Mouse (Mus musculus): Measurements from ENCODE around the gene Col4a2. TPM values are rescaled to one million over a fixed set of nuclear protein-coding genes. Genes with fewer than 3 reads are reported as not detected.
A peak's percentile ranks its signal among the peaks of the same experiment; 100 is the strongest.
"Not testable (repeated sequence)": the region's sequence is repeated elsewhere in the genome, so short reads cannot be mapped to it uniquely, and the experiment has no call there.

The Col4a2 gene
- total RNA-seq, 2 experiments from 2014 or later = 558 to 588 TPM

DNA sequence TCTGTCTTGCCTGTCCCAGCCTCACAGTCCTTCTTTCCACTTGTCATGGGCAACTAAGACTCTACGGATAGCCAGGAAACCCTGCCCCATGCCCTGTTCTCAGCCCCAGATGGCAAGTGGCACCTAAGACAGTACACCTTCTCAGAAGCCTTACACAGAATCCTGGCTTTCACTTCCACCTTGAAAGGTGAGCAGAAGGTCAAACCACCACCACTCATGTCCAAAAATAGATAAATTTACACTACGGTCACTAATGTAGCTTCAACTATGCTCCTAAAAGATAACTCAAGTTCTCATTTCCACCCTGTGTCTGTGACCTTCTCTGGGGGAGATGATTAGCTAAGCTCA, 150.9 kb downstream of the Col4a2 start:
- no peak for DNase-seq

DNA sequence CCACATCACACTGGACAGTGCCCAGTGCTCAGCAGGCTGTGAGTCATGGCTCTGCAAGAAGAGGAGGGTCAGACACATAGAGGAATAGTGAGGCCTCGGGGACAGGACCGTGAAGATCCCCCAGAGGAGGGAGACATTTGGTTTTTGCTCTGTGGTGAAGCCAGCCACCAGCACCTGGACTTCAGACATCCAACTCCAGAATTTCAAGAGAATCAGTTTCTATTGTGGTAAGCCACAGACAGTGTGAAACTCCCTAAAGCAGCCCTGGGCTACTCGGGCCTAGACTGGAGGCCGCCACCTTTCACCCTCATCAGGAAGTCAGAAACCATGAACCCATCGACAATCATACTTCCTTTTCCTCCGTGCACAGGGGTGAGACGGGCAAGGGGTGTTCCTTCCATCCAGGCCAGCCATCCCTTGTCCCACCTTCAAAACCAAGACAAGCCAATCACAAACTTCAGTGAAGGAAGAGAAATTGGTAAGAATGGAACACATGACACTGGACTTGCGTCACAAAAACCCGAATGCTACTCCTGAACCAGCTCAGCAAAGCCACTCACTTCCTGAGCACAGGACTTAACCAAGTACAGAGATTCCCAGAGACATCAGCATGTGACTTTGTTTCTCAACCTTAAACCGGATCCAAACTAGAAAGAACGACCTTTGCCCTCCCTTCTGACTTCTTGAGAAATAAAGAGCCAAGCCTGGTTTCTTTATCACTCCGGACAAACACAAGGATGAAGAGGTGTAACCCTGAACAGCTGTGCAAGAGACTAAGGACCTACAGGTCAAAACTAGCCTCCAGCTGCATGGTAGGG, 151.5 kb downstream of the Col4a2 start:
- DNase-seq = no peak

DNA sequence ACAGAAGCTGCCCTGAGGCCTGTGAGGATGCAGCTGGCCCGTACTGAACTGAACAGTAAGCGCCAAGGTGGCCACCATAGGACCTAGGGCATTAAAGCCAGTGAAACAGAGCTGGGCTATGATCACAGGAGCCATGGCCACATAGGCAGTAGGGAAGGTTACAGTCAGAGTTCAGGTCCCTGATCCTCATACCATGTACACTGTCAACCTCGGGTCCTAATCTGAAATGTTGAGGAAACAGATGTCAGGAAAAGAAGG, 152.0 kb downstream of the Col4a2 start:
- DNase-seq = no peak

DNA sequence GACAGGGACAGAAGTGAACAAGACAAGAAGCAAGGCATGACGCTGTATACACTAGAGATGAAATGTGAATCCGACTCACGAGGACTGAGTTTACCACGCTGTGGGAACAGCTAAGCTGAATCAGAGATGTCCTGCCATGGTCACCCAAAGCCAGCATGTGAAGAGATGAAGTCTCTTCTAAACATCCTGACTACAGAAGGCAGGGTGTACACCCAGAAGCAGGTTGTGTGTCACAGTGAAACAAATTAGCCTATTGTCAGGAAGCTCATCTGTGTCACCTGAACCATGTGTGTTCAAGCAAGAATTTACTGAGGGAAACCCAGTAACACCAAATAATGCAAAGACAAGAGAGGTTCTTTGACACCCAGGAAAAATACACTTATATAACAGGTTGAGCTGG, 153.0 kb downstream of the Col4a2 start:
- DNase-seq = no peak

DNA sequence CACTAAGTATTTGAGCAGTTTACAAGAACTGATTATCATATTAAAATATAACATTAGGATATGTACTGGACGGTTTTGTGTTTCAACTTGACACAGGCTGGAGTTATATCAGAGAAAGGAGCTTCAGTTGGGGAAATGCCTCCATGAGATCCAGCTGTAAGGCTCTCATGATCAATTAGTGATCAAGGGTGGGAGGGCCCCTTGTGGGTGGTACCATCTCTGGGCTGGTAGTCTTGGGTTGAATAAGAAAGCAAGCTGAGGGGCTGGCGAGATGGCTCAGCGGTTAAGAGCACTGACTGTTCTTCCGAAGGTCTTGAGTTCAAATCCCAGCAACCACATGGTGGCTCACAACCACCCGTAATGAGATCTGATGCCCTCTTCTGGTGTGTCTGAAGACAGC, 153.9 kb downstream of the Col4a2 start:
- not testable (repeated sequence) for DNase-seq

DNA sequence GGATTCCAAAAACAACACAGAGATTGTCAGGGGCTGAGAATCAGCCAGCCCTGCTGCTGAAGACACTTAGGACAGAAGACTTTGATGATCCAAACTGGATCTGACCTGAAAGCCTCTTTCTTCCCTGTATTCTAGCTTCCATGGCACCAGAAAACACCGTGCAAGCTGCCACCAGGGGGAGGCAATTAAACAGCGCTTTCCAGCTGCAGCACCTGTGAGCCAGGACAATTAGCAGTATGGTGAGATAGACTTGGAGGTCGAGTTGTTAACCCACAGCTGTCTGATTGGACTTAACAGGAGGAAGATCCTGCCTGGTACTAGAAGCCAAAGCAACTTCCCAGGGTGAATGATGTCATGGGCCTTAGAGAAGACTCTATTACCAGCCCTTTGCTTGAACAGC, 156.5 kb downstream of the Col4a2 start:
- peak; percentile 76 for DNase-seq

DNA sequence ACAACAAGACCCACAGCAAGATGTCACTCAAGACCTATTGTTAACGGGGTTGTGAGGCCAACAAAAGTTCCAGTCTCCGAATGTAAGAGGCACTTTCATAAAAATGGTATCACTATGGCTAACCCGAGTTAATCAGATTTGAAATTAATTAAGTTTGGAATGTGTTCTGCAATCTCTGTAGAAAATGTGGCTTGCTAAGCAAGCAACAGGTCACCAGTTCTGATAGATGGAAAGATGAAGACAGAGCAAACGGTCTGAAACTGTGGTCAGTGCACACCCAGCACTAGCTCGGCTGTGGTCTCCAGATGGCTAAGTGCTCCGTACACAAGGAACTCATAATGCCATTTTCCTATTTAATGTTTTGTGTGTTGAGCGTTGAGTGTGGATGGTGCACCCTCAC, 158.1 kb downstream of the Col4a2 start:
- DNase-seq = no peak

DNA sequence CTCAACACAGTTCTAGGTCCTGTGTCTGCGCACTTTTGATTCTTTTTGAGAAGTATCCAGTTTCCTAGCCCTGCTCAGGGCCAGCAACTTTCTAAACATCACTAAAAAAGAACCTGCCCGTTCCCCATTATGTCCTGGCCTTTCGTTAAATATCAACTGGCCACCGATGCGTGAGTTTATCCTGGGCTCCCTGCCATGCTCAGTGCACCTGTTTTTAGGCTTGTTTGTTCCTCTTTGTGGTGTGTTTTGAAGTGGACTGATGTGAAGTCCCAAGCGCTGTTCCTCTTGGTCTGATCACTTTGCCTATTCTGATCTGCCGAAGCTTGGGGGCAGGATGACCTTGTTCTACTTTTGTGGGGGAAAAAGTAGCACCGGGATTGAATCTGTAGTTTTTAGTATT, 158.7 kb downstream of the Col4a2 start:
- no peak for DNase-seq

DNA sequence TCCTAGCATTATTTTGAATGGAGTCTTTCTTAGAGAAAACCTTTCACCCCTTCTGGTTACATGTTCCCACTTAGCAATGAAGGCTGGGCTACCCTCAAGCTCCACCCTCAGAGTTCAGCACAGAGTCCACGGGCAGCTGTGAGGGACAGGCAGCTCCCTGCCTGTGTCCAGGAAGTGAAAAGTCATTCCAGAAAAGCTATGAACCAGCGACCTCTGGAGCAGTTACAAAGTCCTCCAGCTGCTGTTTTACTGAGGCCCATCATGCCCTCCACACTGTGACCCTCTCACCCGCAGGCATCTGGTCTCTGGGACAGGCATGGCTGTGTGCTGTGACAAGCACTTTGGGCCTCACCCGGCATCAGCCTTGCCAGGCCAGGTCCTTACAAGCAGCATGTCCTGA, 160.5 kb downstream of the Col4a2 start:
- peak; percentile 52 for DNase-seq

DNA sequence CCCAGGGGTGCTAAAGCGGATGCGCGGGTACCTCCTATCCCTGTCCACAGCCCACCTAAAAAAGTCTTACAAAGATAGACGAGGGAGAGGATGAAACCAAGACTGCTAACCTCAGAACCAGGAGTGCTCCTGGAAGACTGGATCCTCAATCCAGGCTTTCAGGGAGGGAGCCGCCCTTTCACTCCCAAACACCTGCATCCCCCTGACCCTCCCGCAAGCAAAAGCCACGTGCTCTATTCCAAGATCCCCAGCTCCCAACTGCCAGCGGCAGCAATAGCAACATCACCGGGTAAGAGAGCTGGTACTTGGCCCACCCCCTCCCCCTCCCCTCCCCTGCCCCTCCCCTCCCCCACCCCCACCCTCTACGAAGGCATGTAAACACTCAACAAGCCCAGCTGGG, 162.8 kb downstream of the Col4a2 start:
- DNase-seq = no peak

DNA sequence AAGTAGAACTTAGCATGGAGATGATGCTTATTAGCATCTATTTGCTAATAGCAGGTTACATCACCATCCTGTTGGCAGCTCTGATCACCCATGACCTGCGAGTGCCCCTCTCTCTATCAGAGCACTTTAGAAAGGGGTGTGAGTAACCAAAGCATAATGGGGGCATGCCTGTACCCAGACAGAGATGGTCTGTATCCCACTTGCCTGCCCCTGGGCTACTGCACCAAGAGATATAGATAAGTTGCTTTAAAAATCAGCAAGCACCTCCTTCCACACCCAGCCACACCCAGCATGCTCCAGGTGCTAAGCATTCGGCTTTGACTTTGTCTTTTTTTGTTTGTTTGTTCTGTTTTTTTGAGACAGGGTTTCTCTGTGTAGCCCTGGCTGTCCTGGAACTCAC, 163.3 kb downstream of the Col4a2 start:
- DNase-seq = no peak

DNA sequence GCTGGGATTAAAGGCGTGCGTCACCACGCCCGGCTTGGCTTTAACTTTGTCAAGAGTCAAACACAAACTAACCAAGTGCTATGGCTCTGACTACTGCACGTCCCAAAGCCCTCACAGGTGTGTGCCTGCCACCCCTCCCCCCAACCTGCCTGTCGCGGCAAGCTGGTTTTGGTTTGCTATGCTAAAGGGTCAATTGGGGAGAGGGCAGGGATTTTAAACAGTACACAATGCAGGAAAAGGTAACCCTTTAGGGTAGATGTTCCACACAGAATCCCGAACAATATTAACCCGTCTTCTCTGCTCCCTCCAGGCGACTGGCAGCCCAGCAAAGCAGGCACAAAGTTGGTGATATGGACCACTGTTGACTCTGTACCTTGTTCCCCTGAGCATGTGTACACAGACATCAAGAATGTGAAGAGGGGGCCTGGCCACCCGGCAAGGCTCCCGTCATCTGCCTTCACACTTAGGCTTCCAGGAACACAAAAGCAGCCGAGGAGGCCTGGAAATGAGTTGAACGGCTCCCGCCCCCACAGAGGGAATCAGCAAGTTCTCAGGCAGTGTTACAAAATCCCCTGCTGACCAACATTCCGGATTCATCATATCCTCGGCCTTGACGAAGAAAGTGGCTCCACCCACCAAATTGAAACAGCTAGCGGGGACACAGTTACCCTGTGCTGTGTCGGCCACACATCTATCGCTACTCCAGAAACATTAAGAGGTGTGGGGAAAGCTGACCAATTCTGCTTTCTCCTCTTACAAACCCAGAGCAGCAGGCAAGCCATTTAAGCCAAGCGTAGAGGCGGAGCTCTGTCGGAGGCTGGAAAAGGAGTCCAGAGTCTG, 164.0 kb downstream of the Col4a2 start:
- peak; percentile 69 for DNase-seq

DNA sequence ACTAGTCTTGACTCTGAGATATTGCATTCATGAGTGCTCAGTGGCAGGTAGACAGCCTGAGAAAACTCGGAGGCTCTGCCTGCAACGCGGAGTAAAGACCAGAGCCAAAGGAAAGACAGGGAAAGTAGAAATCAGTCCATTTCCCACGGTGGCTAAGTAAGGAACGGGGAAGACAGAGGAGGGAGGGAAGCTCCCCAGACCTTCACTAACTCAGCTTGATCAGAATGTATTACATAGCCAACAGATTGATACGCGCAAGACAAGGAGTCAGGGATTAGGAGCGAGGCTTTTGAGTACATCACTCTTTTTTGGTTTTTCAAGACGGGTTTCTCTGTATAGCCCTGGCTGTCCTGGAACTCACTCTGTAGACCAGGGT, 164.6 kb downstream of the Col4a2 start:
- no peak for DNase-seq

DNA sequence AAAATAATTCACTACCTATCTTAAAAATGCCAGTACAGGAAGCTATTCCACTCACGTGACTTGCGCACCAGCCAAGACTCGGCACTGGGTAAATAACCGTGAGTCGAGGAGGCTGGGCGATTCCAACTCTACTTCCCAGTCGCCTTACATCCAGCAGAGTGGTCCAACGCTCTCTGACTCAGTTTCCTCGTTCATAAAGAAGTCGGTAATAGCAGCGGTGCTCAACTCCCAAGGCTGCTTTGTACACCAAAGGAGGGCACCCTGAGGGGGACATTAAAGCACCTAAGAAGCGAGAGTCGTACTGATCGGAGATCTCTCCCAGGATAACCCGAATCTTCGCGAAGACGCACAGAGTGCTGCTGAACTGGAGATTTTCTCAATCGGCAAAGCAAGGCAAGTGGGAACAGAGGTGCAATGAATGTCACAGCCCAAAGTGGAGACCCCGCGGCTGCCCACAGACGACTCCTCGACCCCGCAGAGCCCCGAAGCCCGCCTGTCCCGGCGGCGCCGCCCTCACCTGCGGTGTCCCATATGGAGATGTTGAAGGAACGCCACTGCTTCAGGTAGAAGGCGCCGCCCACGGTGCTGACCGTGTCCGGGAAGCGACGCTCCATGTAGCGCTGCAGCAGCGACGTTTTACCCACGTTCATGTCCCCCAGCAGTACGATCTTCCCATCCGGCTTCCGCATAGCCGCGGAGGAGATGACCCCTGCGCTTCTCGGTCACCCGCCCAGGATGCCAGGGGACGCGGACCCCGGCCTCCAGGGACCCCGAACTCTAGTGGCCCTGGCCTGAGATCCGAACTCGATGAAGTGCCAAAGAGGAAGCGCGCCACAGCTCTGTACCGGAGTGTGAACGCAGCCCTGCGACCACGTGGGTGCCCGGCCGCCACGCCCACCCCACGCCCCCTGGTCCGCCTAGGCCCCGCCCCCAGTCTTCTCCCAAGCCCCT, 165.5 kb downstream of the Col4a2 start, which contains the start of gene Rab20:
Rab20 (minus strand) TSS at position 900 of the 951 bp plus-strand sequence.
- DNase-seq = peak; percentile 83

DNA sequence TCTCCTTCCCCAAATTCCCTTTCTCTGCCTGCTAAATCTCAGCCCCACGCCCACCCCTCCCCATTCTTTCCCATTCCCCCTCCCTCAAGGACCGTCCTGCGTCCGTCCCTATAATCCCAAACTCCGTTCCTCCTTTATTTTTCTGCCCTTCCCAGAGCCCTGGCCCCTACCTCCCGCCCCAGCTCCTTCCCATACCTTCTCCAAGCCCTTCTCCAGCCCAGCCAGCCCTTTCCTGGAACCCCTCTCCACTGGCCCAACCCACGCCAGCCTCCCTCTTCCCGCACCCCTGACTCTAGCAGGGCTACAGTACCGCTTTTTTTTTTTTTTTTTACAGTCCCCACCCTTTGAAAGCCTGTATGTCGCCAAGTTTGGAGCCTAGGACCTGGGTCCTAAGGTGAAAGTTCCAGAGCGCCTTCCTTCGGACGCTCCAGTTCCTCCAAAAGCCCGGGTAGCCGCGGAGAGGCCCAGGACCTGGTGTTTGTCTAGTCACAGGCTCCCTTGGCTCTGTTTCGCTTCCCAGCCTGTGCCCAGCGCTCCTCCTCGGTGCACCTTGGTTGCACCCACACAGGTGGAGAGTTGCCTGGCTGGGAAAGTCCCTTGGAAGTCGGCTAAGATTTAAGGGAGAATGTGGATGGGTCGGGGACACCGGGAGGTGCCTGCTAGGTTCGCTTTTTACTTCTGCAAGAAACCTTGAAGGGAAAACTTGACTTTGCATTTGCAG, 166.4 kb downstream of the Col4a2 start:
- DNase-seq = no peak

DNA sequence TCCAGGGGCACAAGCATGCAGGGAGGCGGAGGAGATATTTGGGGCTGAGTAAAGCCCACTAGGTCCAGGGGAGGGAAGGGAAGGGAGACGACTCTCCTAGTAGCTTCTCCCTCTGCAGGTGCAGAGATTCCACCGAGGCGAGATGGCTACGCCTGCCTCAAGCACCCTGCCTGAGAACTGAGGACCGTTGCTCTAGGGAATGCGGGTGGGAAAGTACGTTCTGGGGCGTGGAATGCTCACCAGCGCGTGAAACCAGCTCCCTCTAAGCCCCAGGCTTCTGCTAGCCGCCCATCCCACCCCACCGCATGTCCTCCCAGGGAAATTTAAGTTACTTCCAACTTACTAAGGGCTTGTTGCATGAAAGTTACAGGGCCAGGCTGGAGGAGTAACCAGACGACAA, 167.0 kb downstream of the Col4a2 start:
- no peak for DNase-seq

DNA sequence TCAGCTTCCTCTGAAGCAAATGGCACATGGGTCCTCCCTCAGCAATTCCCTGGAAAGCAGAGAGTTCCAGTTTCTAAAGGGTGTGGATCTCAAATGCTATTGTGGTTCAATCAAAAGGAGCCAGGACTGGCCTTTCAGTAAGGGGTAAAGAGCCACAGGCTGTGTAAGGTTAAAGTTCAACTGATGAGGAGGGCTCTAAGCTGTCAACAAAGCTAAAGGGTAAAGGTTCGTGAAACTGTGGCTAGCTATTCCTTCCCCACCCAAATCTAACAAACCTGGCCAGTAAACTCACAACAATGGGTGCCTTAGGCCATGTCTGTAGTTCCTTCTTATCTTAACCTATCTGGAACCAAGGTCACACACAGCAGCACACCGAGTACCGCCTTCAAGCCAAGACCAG, 169.3 kb downstream of the Col4a2 start:
- DNase-seq = no peak

DNA sequence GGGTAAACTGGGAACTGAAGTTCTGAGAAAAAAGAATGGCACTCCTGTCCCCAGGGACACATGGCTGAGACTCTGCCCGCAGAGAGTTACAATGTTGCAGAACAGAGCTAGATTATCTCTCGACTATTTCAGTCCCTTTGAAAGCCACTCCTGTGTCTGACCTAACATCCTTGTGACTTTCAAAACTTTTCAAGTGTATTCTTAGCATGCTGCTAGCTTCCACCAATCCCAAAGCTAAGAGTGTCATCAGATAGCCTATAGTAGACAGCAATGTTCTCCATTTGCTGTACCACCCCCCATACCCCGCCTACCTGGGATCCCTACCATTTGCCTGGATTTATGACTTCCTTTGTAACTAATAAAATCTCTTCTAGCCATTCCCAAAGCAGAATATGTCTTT, 169.9 kb downstream of the Col4a2 start:
- no peak for DNase-seq

DNA sequence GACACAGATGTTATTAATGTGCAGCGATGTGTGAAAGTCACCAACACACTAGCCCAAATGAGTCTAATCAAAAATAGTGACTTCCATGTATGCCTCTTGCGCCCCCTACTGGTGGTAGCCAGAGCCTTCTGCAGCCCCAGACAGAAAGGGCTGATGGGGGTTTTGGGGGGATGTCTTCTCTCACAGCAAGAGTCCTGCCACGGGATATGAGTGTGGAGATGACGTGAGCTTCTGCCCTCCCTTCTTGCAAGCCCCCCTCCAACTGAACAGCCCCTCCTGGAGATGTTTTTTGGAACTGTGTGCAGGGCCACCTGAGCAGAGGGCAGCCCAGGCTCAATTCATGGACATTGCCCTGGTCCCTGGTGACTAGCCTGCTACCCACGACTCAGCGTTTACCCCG, 173.5 kb downstream of the Col4a2 start:
- DNase-seq = peak; percentile 87

DNA sequence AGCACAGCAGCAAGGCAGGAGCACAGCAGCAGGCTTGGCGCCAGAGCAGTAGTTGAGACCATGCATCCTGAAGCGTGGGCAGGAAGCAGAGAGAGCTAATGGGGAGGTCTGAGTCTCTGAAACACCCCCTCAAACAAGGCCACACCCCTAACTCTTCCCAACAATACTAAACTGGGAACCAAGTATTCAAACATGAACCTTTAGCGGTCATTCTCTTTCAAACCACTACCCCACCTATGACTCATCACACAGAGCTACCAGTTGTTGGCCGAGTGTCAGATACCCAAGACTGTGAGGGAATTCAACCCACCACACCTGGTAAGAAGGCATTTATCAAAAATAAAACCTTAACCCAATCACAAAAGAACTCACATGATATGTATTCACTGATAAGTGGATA, 174.6 kb downstream of the Col4a2 start:
- no peak for DNase-seq

DNA sequence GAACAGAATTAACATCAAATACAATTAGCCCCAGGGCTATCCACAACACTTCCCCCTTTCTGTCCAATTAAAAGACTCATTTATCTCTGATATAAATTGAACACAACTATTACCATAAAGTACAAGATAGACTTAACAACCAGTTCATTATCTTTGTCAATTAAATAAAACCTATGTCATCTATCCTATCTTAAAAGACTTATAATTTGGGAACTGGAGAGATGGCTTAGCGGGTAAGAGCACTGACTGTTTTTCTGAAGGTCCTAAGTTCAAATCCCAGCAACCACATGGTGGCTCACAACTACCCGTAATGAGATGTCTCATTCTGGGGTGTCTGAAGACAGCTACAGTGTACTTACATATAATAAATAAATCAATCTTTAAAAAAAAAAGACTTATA, 179.7 kb downstream of the Col4a2 start:
- DNase-seq = not testable (repeated sequence)
